Mouse (Mus musculus) T-helper 17 cell (primary cell): ENCODE data around the gene Frg2f1.
"Not testable (repeated sequence)": the region's sequence is repeated elsewhere in the genome, so short reads cannot be mapped to it uniquely, and the experiment has no call there.

ENCODE experiments used
- in situ Hi-C, 2 experiments: fragments of 300-600 bp; cut with MboI, MseI; formaldehyde crosslinking; loops; 1 replicate in 1 of 2; 2 replicates in 1 of 2; pipeline ENCODE4 v1.15.1; 2025; ENCODE audit warnings: high pct_unique_total_duplicates in 2 of 2

Frg2f1 gene

GRCm38 (mm10) chr4:119539031-119539824, at the start of gene Frg2f1:
Gene Frg2f1, minus strand, starts transcription at chr4:119539529.
- in situ Hi-C loops: no loop called here

- in situ Hi-C loops: no loop called here
Measured at GRCm38 (mm10) chr4:119588037-119588436, 48.7 kb upstream of the Frg2f1 start.

GRCm38 (mm10) chr4:119575459-119575858, 36.1 kb upstream of the Frg2f1 start:
- in situ Hi-C loops: loop anchor here in 1 of 2 experiments (5.0 kb wide), 1 partner anchor 33 kb away; no protein-coding TSS in a partner anchor

- in situ Hi-C loops: no loop called here
Measured at GRCm38 (mm10) chr4:119574504-119574903, 35.2 kb upstream of the Frg2f1 start.

- in situ Hi-C loops: no loop called here
Measured at GRCm38 (mm10) chr4:119572682-119573081, 33.4 kb upstream of the Frg2f1 start.

- in situ Hi-C loops: no loop called here
Measured at GRCm38 (mm10) chr4:119566322-119566835, 27.1 kb upstream of the Frg2f1 start.

GRCm38 (mm10) chr4:119563136-119563535, 23.8 kb upstream of the Frg2f1 start:
- in situ Hi-C loops: no loop called here

GRCm38 (mm10) chr4:119555466-119555865, 16.1 kb upstream of the Frg2f1 start:
- in situ Hi-C loops: no loop called here

- in situ Hi-C loops: no loop called here
Measured at GRCm38 (mm10) chr4:119550864-119551263, 11.5 kb upstream of the Frg2f1 start.

GRCm38 (mm10) chr4:119540533-119540890, 1.2 kb upstream of the Frg2f1 start:
- in situ Hi-C loops: loop anchor here in 1 of 2 experiments (5.0 kb wide), 1 partner anchor 37 kb away; no protein-coding TSS in a partner anchor

- in situ Hi-C loops: loop anchor here in 1 of 2 experiments (5.0 kb wide), 1 partner anchor 37 kb away; no protein-coding TSS in a partner anchor
Measured at GRCm38 (mm10) chr4:119539836-119540532, 655 bp upstream of the Frg2f1 start.

GRCm38 (mm10) chr4:119537436-119537835, 1.9 kb downstream of the Frg2f1 start:
- in situ Hi-C loops: no loop called here

GRCm38 (mm10) chr4:119536615-119537014, 2.7 kb downstream of the Frg2f1 start, which contains the start of gene Foxj3:
Gene Foxj3, plus strand, starts transcription at chr4:119537004.
- in situ Hi-C loops: not testable (repeated sequence)

GRCm38 (mm10) chr4:119535103-119535502, 4.2 kb downstream of the Frg2f1 start:
- in situ Hi-C loops: no loop called here

GRCm38 (mm10) chr4:119531813-119532212, 7.5 kb downstream of the Frg2f1 start:
- in situ Hi-C loops: no loop called here

GRCm38 (mm10) chr4:119526329-119526845, 12.9 kb downstream of the Frg2f1 start:
- in situ Hi-C loops: no loop called here

GRCm38 (mm10) chr4:119524466-119524865, 14.9 kb downstream of the Frg2f1 start:
- in situ Hi-C loops: loop anchor here in 1 of 2 experiments (5.0 kb wide), 1 partner anchor 87 kb away; no protein-coding TSS in a partner anchor

- in situ Hi-C loops: loop anchor here in 1 of 2 experiments (5.0 kb wide), 1 partner anchor 87 kb away; no protein-coding TSS in a partner anchor
Measured at GRCm38 (mm10) chr4:119524010-119524409, 15.3 kb downstream of the Frg2f1 start.

GRCm38 (mm10) chr4:119523575-119523974, 15.8 kb downstream of the Frg2f1 start:
- in situ Hi-C loops: loop anchor here in 1 of 2 experiments (5.0 kb wide), 1 partner anchor 86 kb away; no protein-coding TSS in a partner anchor

- in situ Hi-C loops: loop anchor here in 1 of 2 experiments (10.0 kb wide), 1 partner anchor 1382 kb away; no protein-coding TSS in a partner anchor
Measured at GRCm38 (mm10) chr4:119512731-119513141, 26.6 kb downstream of the Frg2f1 start.

GRCm38 (mm10) chr4:119511591-119511990, 27.7 kb downstream of the Frg2f1 start:
- in situ Hi-C loops: loop anchor here in 1 of 2 experiments (10.0 kb wide), 1 partner anchor 1383 kb away; no protein-coding TSS in a partner anchor
